Mouse (Mus musculus) lung, embryonic 16.5 days (tissue): Measurements from ENCODE around the gene Ttpal. TPM values are rescaled to one million over a fixed set of nuclear protein-coding genes. Genes with fewer than 3 reads are reported as not detected.
A peak's percentile ranks its signal among the peaks of the same experiment; 100 is the strongest.

Experiments
- ATAC-seq: fragments of 200-750 bp; cut with Nextera tagmentation; 2 replicates; pipeline ENCODE4 v1.8.0; 2017; ENCODE audit warnings: low read depth, mild to moderate bottlenecking, moderate library complexity
- H3K27ac ChIP-seq: fragments of 300-500 bp; sonication (generic); 2 replicates; pipeline ENCODE4 v1.5.1; 2014; ENCODE audit warnings: mild to moderate bottlenecking, control low read depth, low read length
- H3K27me3 ChIP-seq: fragments of 300-500 bp; sonication (generic); 2 replicates; pipeline ENCODE4 v1.6.1; 2014; ENCODE audit warnings: low read depth, low read length, mixed read lengths; ENCODE audit not compliant: control insufficient read depth, insufficient read depth
- H3K36me3 ChIP-seq: fragments of 300-500 bp; sonication (generic); 2 replicates; pipeline ENCODE4 v1.6.1; 2014; ENCODE audit warnings: low read length; ENCODE audit not compliant: control insufficient read depth, insufficient read depth
- H3K4me1 ChIP-seq: fragments of 300-500 bp; sonication (generic); replicated peaks from 2 replicates; pipeline ENCODE4 v1.6.1; 2014; ENCODE audit warnings: low read length, mixed read lengths; ENCODE audit not compliant: control insufficient read depth, insufficient read depth
- H3K4me2 ChIP-seq: fragments of 300-500 bp; sonication (generic); 2 replicates; pipeline ENCODE4 v1.6.1; 2014; ENCODE audit warnings: low read depth, low read length, control low read depth
- H3K4me3 ChIP-seq: fragments of 300-500 bp; sonication (generic); 2 replicates; pipeline ENCODE4 v1.5.1; 2014; ENCODE audit warnings: mild to moderate bottlenecking, low read length, control low read depth
- H3K9ac ChIP-seq: fragments of 300-500 bp; sonication (generic); 2 replicates; pipeline ENCODE4 v1.6.1; 2014; ENCODE audit warnings: low read length, control low read depth
- H3K9me3 ChIP-seq: fragments of 300-500 bp; sonication (generic); 2 replicates; pipeline ENCODE4 v1.6.1; 2016; ENCODE audit warnings: low read length; ENCODE audit not compliant: control insufficient read depth
- WGBS: fragments of 180-500 bp; shearing (Covaris S2); extraction: QIAGEN DNeasy Blood & Tissue Kit; methylation state at CpG from one replicate; pipeline ENCODE4 v1.1.7; 2014; 5-methylcytosine and 5-hydroxymethylcytosine counted together
- polyA plus RNA-seq: library from polyadenylated mRNA; unstranded; fragments of >200 nt; fragmentation: Nextera tagmentation; extraction: Ambion mirVana; gene quantifications from 2 replicates; pipeline ENCODE4 v1.2.1, GENCODE M21; 2015

Ttpal gene
- polyA plus RNA-seq, 1 experiment from 2014 or later = 31.2 TPM

DNA sequence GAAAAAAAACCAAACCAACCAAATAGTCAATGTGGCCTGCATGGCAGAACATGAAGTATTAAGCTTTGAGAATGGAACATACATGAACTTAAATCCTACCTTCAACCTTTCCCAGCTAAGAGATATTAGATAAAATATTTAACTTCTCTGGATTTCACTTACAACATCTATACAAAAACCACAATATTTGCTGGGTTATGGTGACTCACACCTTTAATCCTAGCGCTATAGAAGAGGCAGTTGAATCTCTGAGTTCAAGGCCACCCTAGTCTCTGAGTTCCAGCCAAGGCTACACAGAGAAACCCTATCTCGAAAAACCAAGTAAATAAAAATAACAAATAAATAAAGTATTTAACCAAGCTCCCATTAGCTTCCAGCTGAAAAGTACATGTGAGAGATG is 33.9 kb downstream of the Ttpal start:
- H3K36me3 ChIP-seq = peaks cover 25% of the 10 kb centered on the region

GRCm38 (mm10) chr2:163637655-163638266 is 35.6 kb downstream of the Ttpal start:
- no peaks in the 10 kb centered on the region for H3K9me3 ChIP-seq
- no peak overlapping the region for H3K9ac ChIP-seq
- H3K4me2 ChIP-seq = no peak overlapping the region
- no peak for ATAC-seq
- no peak overlapping the region for H3K4me3 ChIP-seq
- no peak overlapping the region; the same call in 1 of the 2 replicates for H3K27ac ChIP-seq
- H3K36me3 ChIP-seq = peaks cover 11% of the 10 kb centered on the region; the same call in 1 of the 2 replicates
- H3K4me1 ChIP-seq = peaks cover 25% of the 10 kb centered on the region
- 17% methylated on average over 5 of the region's 5 CpGs for WGBS
- no peaks in the 10 kb centered on the region for H3K27me3 ChIP-seq

More for the DNA sequence above, 33.9 kb downstream of the Ttpal start:
- ATAC-seq = no peak
- WGBS = 82% methylated on average over 2 of the region's 2 CpGs
- no peak overlapping the region for H3K9ac ChIP-seq
- no peak overlapping the region for H3K4me2 ChIP-seq
- H3K9me3 ChIP-seq = no peaks in the 10 kb centered on the region
- no peaks in the 10 kb centered on the region for H3K27me3 ChIP-seq
- H3K4me3 ChIP-seq = no peak overlapping the region
- H3K4me1 ChIP-seq = peaks cover 21% of the 10 kb centered on the region
- H3K27ac ChIP-seq = no peak overlapping the region

GRCm38 (mm10) chr2:163640493-163640892 is 38.4 kb downstream of the Ttpal start:
- H3K36me3 ChIP-seq = peaks cover 4% of the 10 kb centered on the region; the same call in 1 of the 2 replicates
- H3K9ac ChIP-seq = no peak overlapping the region
- WGBS = 75% methylated on average over 3 of the region's 3 CpGs
- no peak overlapping the region for H3K4me3 ChIP-seq
- no peak for ATAC-seq
- H3K4me2 ChIP-seq = no peak overlapping the region
- H3K9me3 ChIP-seq = no peaks in the 10 kb centered on the region
- peaks cover 35% of the 10 kb centered on the region for H3K4me1 ChIP-seq
- no peaks in the 10 kb centered on the region for H3K27me3 ChIP-seq
- H3K27ac ChIP-seq = no peak overlapping the region

- peak overlapping the region; percentile 75; the same call in 1 of the 2 replicates for H3K27ac ChIP-seq
- H3K27me3 ChIP-seq = no peaks in the 10 kb centered on the region
- whole genome bisulfite sequencing = 39% methylated on average over 3 of the region's 3 CpGs
- no peak overlapping the region for H3K9ac ChIP-seq
- no peak for ATAC-seq
- H3K4me1 ChIP-seq = peaks cover 35% of the 10 kb centered on the region
- 0 out of 2 replicates have a peak, but pooled peaks cover 1% of the 10 kb centered on the region for H3K36me3 ChIP-seq
- H3K4me3 ChIP-seq = peak overlapping the region; percentile 1; the same call in 1 of the 2 replicates
- H3K9me3 ChIP-seq = no peaks in the 10 kb centered on the region
- H3K4me2 ChIP-seq = peak overlapping the region; percentile 5
Observed at GRCm38 (mm10) chr2:163641681-163642080, 39.6 kb downstream of the Ttpal start.

GRCm38 (mm10) chr2:163642685-163643575 is 40.8 kb downstream of the Ttpal start:
- Histone ChIP-seq H3K36me3 (no peaks in the 10 kb centered on the region), H3K27me3 (no peaks in the 10 kb centered on the region), H3K4me3 (peak overlapping the region; percentile 92), H3K9me3 (no peaks in the 10 kb centered on the region), H3K27ac (peak overlapping the region; percentile 81), H3K4me2 (peak overlapping the region; percentile 64), H3K4me1 (peaks cover 28% of the 10 kb centered on the region), H3K9ac (peak overlapping the region; percentile 96)
- ATAC-seq = no peak
- WGBS = 79% methylated on average over 30 of the region's 30 CpGs

- ATAC-seq = no peak
- H3K9ac ChIP-seq = peak overlapping the region; percentile 96
- no peaks in the 10 kb centered on the region for H3K9me3 ChIP-seq
- peak overlapping the region; percentile 64 for H3K4me2 ChIP-seq
- no peaks in the 10 kb centered on the region for H3K27me3 ChIP-seq
- peak overlapping the region; percentile 92 for H3K4me3 ChIP-seq
- no peaks in the 10 kb centered on the region for H3K36me3 ChIP-seq
- 41% methylated on average over 2 of the region's 2 CpGs for WGBS
- H3K4me1 ChIP-seq = peaks cover 22% of the 10 kb centered on the region
- peak overlapping the region; percentile 81 for H3K27ac ChIP-seq
Observed at GRCm38 (mm10) chr2:163643576-163643971, 41.5 kb downstream of the Ttpal start.

GRCm38 (mm10) chr2:163644047-163644446 is 41.9 kb downstream of the Ttpal start:
- ATAC-seq = no peak
- WGBS = 4% methylated on average over 4 of the region's 4 CpGs
- peak overlapping the region; percentile 100 for H3K27ac ChIP-seq
- H3K4me2 ChIP-seq = peak overlapping the region; percentile 64
- no peaks in the 10 kb centered on the region for H3K27me3 ChIP-seq
- peak overlapping the region; percentile 92 for H3K4me3 ChIP-seq
- no peaks in the 10 kb centered on the region for H3K9me3 ChIP-seq
- H3K9ac ChIP-seq = peak overlapping the region; percentile 96
- no peaks in the 10 kb centered on the region for H3K36me3 ChIP-seq
- H3K4me1 ChIP-seq = peaks cover 19% of the 10 kb centered on the region

DNA sequence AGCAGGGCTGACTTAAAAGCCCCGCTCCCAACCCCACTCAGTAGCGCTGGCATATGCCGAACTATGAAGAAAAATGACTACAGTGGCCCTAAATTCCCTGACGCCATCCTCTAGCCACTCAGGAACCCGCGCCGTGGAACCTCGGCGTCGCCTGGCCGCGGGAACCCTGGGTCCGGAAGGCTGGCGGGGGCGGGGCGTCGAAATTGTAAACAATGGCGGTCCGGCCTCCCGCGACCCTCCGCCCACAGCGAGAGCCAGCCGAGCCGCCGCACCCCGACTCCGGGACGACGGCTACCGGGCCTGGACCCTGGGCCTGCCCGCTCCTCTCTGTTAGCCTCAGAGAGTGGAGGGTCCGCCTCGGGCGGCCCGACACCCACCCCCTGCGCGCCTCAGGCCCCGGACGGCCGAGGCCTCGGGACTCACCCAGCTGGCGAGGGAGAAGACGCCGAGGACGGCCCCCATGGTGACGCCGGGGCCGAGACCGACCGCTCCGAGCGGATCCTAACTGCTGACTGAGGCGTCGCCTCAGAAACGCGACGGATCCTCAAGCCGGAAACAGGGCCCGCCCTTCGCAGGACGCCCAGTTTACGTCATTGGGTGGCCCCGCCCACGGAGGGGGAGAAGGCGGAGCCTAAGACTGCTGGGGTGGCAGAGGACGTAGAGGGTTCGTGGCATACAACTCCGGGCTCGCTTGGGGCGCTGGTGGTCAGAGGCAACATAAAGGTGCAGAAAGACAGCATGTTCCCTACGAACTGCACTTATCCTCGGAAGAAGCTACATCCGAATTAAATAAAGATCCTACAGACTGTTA is 42.7 kb downstream of the Ttpal start, which contains the start of gene Serinc3:
Gene Serinc3, minus strand, starts transcription at position 557 of the 811 bp plus-strand sequence.
- WGBS = 0% methylated on average over 73 of the region's 74 CpGs
- Histone ChIP-seq H3K9me3 (no peaks in the 10 kb centered on the region), H3K4me2 (peak within 1 kb of the TSS; percentile 64), H3K9ac (peak within 1 kb of the TSS; percentile 96), H3K27ac (peak within 1 kb of the TSS; percentile 100), H3K27me3 (no peaks in the 10 kb centered on the region), H3K4me1 (peaks cover 16% of the 10 kb centered on the region), H3K4me3 (peak within 1 kb of the TSS; percentile 92), H3K36me3 (no peaks in the 10 kb centered on the region)
- ATAC-seq = peak; percentile 96
